8 mouse cellular contexts compared by ENCODE assay signal in genomic region chr4:136424120-136424999, GRCm38 (mm10). TPM values are rescaled to one million over a fixed set of nuclear protein-coding genes. Genes with fewer than 3 reads are reported as not detected.
DNase-seq lines count a peak whose midpoint lies in the region; ATAC-seq lines count a peak whose summit lies in the region.

No protein-coding gene starts in this region.

- H3K9me3 ChIP-seq in megakaryocyte, embryonic 14.5 days, result no peaks in the 10 kb centered on the region
- H3K9me3 ChIP-seq in hindbrain, embryonic 12.5 days (replicated peaks), result no peaks in the 10 kb centered on the region
- H3K9me3 ChIP-seq in midbrain, embryonic 15.5 days, result no peaks in the 10 kb centered on the region

- H3K4me1 ChIP-seq in megakaryocyte, embryonic 14.5 days, result peaks cover 19% of the 10 kb centered on the region
- H3K4me1 ChIP-seq in hindbrain, embryonic 12.5 days, result peaks cover 13% of the 10 kb centered on the region
- H3K4me1 ChIP-seq in midbrain, embryonic 15.5 days, result peaks cover 15% of the 10 kb centered on the region

- H3K36me3 ChIP-seq in megakaryocyte, embryonic 14.5 days (replicated peaks; ENCODE audit: low read length), result no peaks in the 10 kb centered on the region
- no peaks in the 10 kb centered on the region for H3K36me3 ChIP-seq in hindbrain, embryonic 12.5 days
- no peaks in the 10 kb centered on the region for H3K36me3 ChIP-seq in midbrain, embryonic 15.5 days (replicated peaks)

- H3K4me3 ChIP-seq in megakaryocyte, embryonic 14.5 days (replicated peaks), result peak overlapping the region; percentile 76
- H3K4me3 ChIP-seq in hindbrain, embryonic 12.5 days, result peak overlapping the region; percentile 47
- H3K4me3 ChIP-seq in midbrain, embryonic 15.5 days, result peak overlapping the region; percentile 49

- peak; percentile 16 for DNase-seq in adrenal gland, postnatal 25 days
- DNase-seq in adrenal gland, postnatal 10 days, result no peak
- no peak for DNase-seq in urinary bladder, adult 2 months (ENCODE audit: low spot score)

- H3K27ac ChIP-seq in hindbrain, embryonic 12.5 days, result no peak overlapping the region
- no peak overlapping the region for H3K27ac ChIP-seq in midbrain, embryonic 15.5 days

- H3K4me2 ChIP-seq in hindbrain, embryonic 12.5 days (replicated peaks), result peak overlapping the region; percentile 88
- H3K4me2 ChIP-seq in midbrain, embryonic 15.5 days, result peak overlapping the region; percentile 95

- WGBS in hindbrain, embryonic 12.5 days, result 2% methylated on average over 64 of the region's 70 CpGs
- 2% methylated on average over 61 of the region's 70 CpGs for WGBS in midbrain, embryonic 15.5 days

- no peak for ATAC-seq in megakaryocyte, adult 5-6 weeks (ENCODE audit: poor library complexity, severe bottlenecking)
- ATAC-seq in hindbrain, embryonic 12.5 days (ENCODE audit: low FRiP score), result no peak
- peak; percentile 50; the same call in 1 of the 2 replicates for ATAC-seq in midbrain, embryonic 15.5 days (replicated peaks)
- no peak for ATAC-seq in megakaryocyte-erythroid progenitor cell, adult 5-6 weeks (replicated peaks; ENCODE audit: low FRiP score, low TSS enrichment, poor library complexity, severe bottlenecking)

- peak overlapping the region; percentile 64 for H3K9ac ChIP-seq in hindbrain, embryonic 12.5 days
- H3K9ac ChIP-seq in midbrain, embryonic 15.5 days, result peak overlapping the region; percentile 53

- peaks cover 92% of the 10 kb centered on the region for H3K27me3 ChIP-seq in megakaryocyte, embryonic 14.5 days (replicated peaks)
- peaks cover 68% of the 10 kb centered on the region for H3K27me3 ChIP-seq in hindbrain, embryonic 12.5 days
- H3K27me3 ChIP-seq in midbrain, embryonic 15.5 days (replicated peaks), result peaks cover 35% of the 10 kb centered on the region

RNA-seq across cellular contexts. Expression of gene Htr1d, which starts 1.0 kb away (rescaled TPM):
- total RNA-seq in adrenal gland, postnatal 25 days (2021), result not detected in 2 replicates
- total RNA-seq in adrenal gland, postnatal 10 days (2021), result under 1 TPM; 0.15 to 0.24 TPM
- polyA plus RNA-seq in megakaryocyte, embryonic 14.5 days (2012; ENCODE audit: insufficient read depth, low replicate concordance), result not detected in 2 replicates
- total RNA-seq in megakaryocyte, adult 5-6 weeks (2015), result not detected in 2 replicates
- not detected in 2 replicates for total RNA-seq in megakaryocyte, adult 5-6 weeks (2017)
- polyA plus RNA-seq in hindbrain, embryonic 12.5 days (2016; fragmentation: Nextera tagmentation; extraction: Ambion mirVana), result 0.26 and 0.50 TPM in 2 replicates
- polyA plus RNA-seq in midbrain, embryonic 15.5 days (2015; fragmentation: Nextera tagmentation; extraction: Ambion mirVana), result 1.4 and 1.9 TPM in 2 replicates
- total RNA-seq in megakaryocyte-erythroid progenitor cell, adult 5-6 weeks (2014; fragmentation: Nextera tagmentation), result not detected in 2 replicates
- not detected in 2 replicates for total RNA-seq in megakaryocyte-erythroid progenitor cell, adult 5-6 weeks (2017)
- polyA plus RNA-seq in urinary bladder, adult 2 months (2012; rRNA removed), result 2.8 and 4.0 TPM in 2 replicates

RNA-seq across cellular contexts. Expression of gene 6030445D17Rik, which starts 37.7 kb away (rescaled TPM):
- 0.30 and 0.71 TPM in 2 replicates for total RNA-seq in adrenal gland, postnatal 25 days (2021)
- under 1 TPM; 0.24 to 0.39 TPM for total RNA-seq in adrenal gland, postnatal 10 days (2021)
- polyA plus RNA-seq in megakaryocyte, embryonic 14.5 days (2012; ENCODE audit: insufficient read depth, low replicate concordance), result not detected in 2 replicates
- 0.13 TPM in 1 of 2 replicates, not detected in the other for total RNA-seq in megakaryocyte, adult 5-6 weeks (2015)
- total RNA-seq in megakaryocyte, adult 5-6 weeks (2017), result not detected in 2 replicates
- 0.12 TPM in 1 of 2 replicates, not detected in the other for polyA plus RNA-seq in hindbrain, embryonic 12.5 days (2016; fragmentation: Nextera tagmentation; extraction: Ambion mirVana)
- polyA plus RNA-seq in midbrain, embryonic 15.5 days (2015; fragmentation: Nextera tagmentation; extraction: Ambion mirVana), result 0.15 and 0.19 TPM in 2 replicates
- total RNA-seq in megakaryocyte-erythroid progenitor cell, adult 5-6 weeks (2014; fragmentation: Nextera tagmentation), result not detected in 2 replicates
- 1.2 TPM in 1 of 2 replicates, not detected in the other for total RNA-seq in megakaryocyte-erythroid progenitor cell, adult 5-6 weeks (2017)
- 1.3 and 1.4 TPM in 2 replicates for polyA plus RNA-seq in urinary bladder, adult 2 months (2012; rRNA removed)

RNA-seq across cellular contexts. Expression of gene Luzp1, which starts 45.2 kb away (rescaled TPM):
- 30.6 and 37.2 TPM in 2 replicates for total RNA-seq in adrenal gland, postnatal 25 days (2021)
- total RNA-seq in adrenal gland, postnatal 10 days (2021), result 10 to 100 TPM; 34.0 to 36.8 TPM
- polyA plus RNA-seq in megakaryocyte, embryonic 14.5 days (2012; ENCODE audit: insufficient read depth, low replicate concordance), result 0.11 and 0.22 TPM in 2 replicates
- 3.4 and 6.7 TPM in 2 replicates for total RNA-seq in megakaryocyte, adult 5-6 weeks (2015)
- total RNA-seq in megakaryocyte, adult 5-6 weeks (2017), result 3.5 and 4.8 TPM in 2 replicates
- 80.9 and 83.1 TPM in 2 replicates for polyA plus RNA-seq in hindbrain, embryonic 12.5 days (2016; fragmentation: Nextera tagmentation; extraction: Ambion mirVana)
- polyA plus RNA-seq in midbrain, embryonic 15.5 days (2015; fragmentation: Nextera tagmentation; extraction: Ambion mirVana), result 52.0 and 57.7 TPM in 2 replicates
- 4.0 and 13.9 TPM in 2 replicates for total RNA-seq in megakaryocyte-erythroid progenitor cell, adult 5-6 weeks (2014; fragmentation: Nextera tagmentation)
- 2.3 and 3.7 TPM in 2 replicates for total RNA-seq in megakaryocyte-erythroid progenitor cell, adult 5-6 weeks (2017)
- polyA plus RNA-seq in urinary bladder, adult 2 months (2012; rRNA removed), result 26.2 TPM in 2 replicates
